Mouse (Mus musculus) MEL (cell line): ENCODE results near the gene Usp5. TPM values are rescaled to one million over a fixed set of nuclear protein-coding genes. Genes with fewer than 3 reads are reported as not detected.
A peak's percentile ranks its signal among the peaks of the same experiment; 100 is the strongest.

Experiments used
- DNase-seq: peaks from one replicate; pipeline ENCODE4 v3.0.0; 2011; ENCODE audit warnings: low read depth, low spot score
- H3K27ac ChIP-seq: 2 replicates; pipeline ENCODE4 v1.5.1; 2012; ENCODE audit warnings: low read depth, mild to moderate bottlenecking, control low read depth, low read length, moderate library complexity; ENCODE audit not compliant: control insufficient read depth
- H3K27me3 ChIP-seq, 2 experiments: fragments of 150-350 bp in 1 of 2; sonication (generic) in 1 of 2; 2 replicates each; pipeline ENCODE4 v1.6.1; 2012; ENCODE audit warnings: low read length in 2 of 2, mild to moderate bottlenecking in 2 of 2, improper control_type of control experiment in 1 of 2, moderate library complexity in 1 of 2; ENCODE audit not compliant: insufficient read depth in 2 of 2, control insufficient read depth in 1 of 2
- H3K36me3 ChIP-seq, 2 experiments: 2 replicates each; pipeline ENCODE4 v1.6.1; 2012 to 2014; ENCODE audit warnings: low read length in 2 of 2, improper control_type of control experiment in 1 of 2, inconsistent platforms in 1 of 2, mild to moderate bottlenecking in 1 of 2; ENCODE audit not compliant: insufficient read depth in 2 of 2, control insufficient read depth in 1 of 2
- H3K4me1 ChIP-seq, 2 experiments: fragments of 150-350 bp in 1 of 2; sonication (generic) in 1 of 2; 2 replicates each; pipeline ENCODE4 v1.6.1; 2012; ENCODE audit warnings: low read length in 2 of 2, improper control_type of control experiment in 1 of 2, mild to moderate bottlenecking in 1 of 2; ENCODE audit not compliant: insufficient read depth in 2 of 2, control insufficient read depth in 1 of 2
- H3K4me3 ChIP-seq, 2 experiments: fragments of 150-350 bp in 1 of 2; sonication (generic) in 1 of 2; 2 replicates each; pipeline ENCODE4 v1.5.1; 2012; ENCODE audit warnings: low read depth in 2 of 2, low read length in 2 of 2, mild to moderate bottlenecking in 2 of 2, moderate library complexity in 2 of 2, control low read depth in 1 of 2, improper control_type of control experiment in 1 of 2; ENCODE audit not compliant: control insufficient read depth in 1 of 2, insufficient read depth in 1 of 2
- H3K79me2 ChIP-seq: 2 replicates; pipeline ENCODE4 v1.6.1; 2012; ENCODE audit warnings: mild to moderate bottlenecking, low read length, moderate library complexity; ENCODE audit not compliant: control insufficient read depth, poor library complexity, insufficient read depth
- H3K9ac ChIP-seq: 2 replicates; pipeline ENCODE4 v1.6.1; 2012; ENCODE audit warnings: low read depth, mild to moderate bottlenecking, control low read depth, low read length, moderate library complexity; ENCODE audit not compliant: control insufficient read depth, poor library complexity, severe bottlenecking
- H3K9me3 ChIP-seq: fragments of 150-350 bp; sonication (generic); replicated peaks from 2 replicates; pipeline ENCODE4 v1.6.1; 2012; ENCODE audit warnings: mild to moderate bottlenecking, low read length, improper control_type of control experiment, moderate library complexity; ENCODE audit not compliant: insufficient read depth
- BHLHE40 ChIP-seq: IDR thresholded peaks from 2 replicates; pipeline ENCODE4 v1.6.1; 2012; ENCODE audit warnings: low read depth, mild to moderate bottlenecking, inconsistent platforms, low read length, improper control_type of control experiment, borderline replicate concordance
- CHD2 ChIP-seq: IDR thresholded peaks from 2 replicates; pipeline ENCODE4 v1.6.1; 2011; ENCODE audit warnings: low read length, improper control_type of control experiment
- E2F4 ChIP-seq: IDR thresholded peaks from 2 replicates; pipeline ENCODE4 v1.6.1; 2011; ENCODE audit warnings: low read depth, low read length, improper control_type of control experiment, borderline replicate concordance
- ELF1 ChIP-seq: IDR thresholded peaks from 2 replicates; pipeline ENCODE4 v1.6.1; 2014; ENCODE audit warnings: low read depth, mild to moderate bottlenecking, inconsistent platforms, low read length, improper control_type of control experiment, moderate library complexity
- EP300 ChIP-seq, 2 experiments: IDR thresholded peaks; 2 replicates each; pipeline ENCODE4 v1.6.1; 2011; ENCODE audit warnings: improper control_type of control experiment in 2 of 2, low read length in 2 of 2, low read depth in 1 of 2, mild to moderate bottlenecking in 1 of 2
- ETS1 ChIP-seq: IDR thresholded peaks from 2 replicates; pipeline ENCODE4 v1.6.1; 2012; ENCODE audit warnings: low read depth, mild to moderate bottlenecking, inconsistent platforms, low read length, improper control_type of control experiment, moderate library complexity
- GABPA ChIP-seq: IDR thresholded peaks from 2 replicates; pipeline ENCODE4 v1.6.1; 2012; ENCODE audit warnings: low read depth, mild to moderate bottlenecking, inconsistent platforms, low read length, improper control_type of control experiment, moderate library complexity
- HCFC1 ChIP-seq: IDR thresholded peaks from 2 replicates; pipeline ENCODE4 v1.6.1; 2012; ENCODE audit warnings: low read depth, mild to moderate bottlenecking, inconsistent platforms, low read length, improper control_type of control experiment, moderate library complexity
- MAZ ChIP-seq: IDR thresholded peaks from 2 replicates; pipeline ENCODE4 v1.6.1; 2012; ENCODE audit warnings: low read depth, mild to moderate bottlenecking, inconsistent platforms, low read length, improper control_type of control experiment
- NELFE ChIP-seq: IDR thresholded peaks from 2 replicates; pipeline ENCODE4 v1.6.1; 2011; ENCODE audit warnings: low read depth, low read length, improper control_type of control experiment
- NRF1 ChIP-seq: IDR thresholded peaks from 2 replicates; pipeline ENCODE4 v1.6.1; 2014; ENCODE audit warnings: low read depth, mild to moderate bottlenecking, inconsistent platforms, low read length, improper control_type of control experiment, moderate library complexity; ENCODE audit not compliant: poor library complexity, insufficient read depth, severe bottlenecking
- POLR2A ChIP-seq, 2 experiments: IDR thresholded peaks; 2 replicates each; pipeline ENCODE4 v1.6.1; 2011 to 2012; ENCODE audit warnings: low read length in 2 of 2, mild to moderate bottlenecking in 2 of 2, control low read depth in 1 of 2, improper control_type of control experiment in 1 of 2, low read depth in 1 of 2, moderate library complexity in 1 of 2; ENCODE audit not compliant: control insufficient read depth in 1 of 2, insufficient read depth in 1 of 2, poor library complexity in 1 of 2
- RCOR1 ChIP-seq: IDR thresholded peaks from 2 replicates; pipeline ENCODE4 v1.6.1; 2012; ENCODE audit warnings: low read depth, mild to moderate bottlenecking, inconsistent platforms, low read length, improper control_type of control experiment
- SIN3A ChIP-seq: IDR thresholded peaks from 2 replicates; pipeline ENCODE4 v1.6.1; 2012; ENCODE audit warnings: low read length, improper control_type of control experiment, inconsistent platforms
- TAL1 ChIP-seq: IDR thresholded peaks from 2 replicates; pipeline ENCODE4 v1.6.1; 2012; ENCODE audit warnings: mild to moderate bottlenecking, inconsistent platforms, low read length, moderate library complexity, mixed read lengths
- USF1 ChIP-seq: IDR thresholded peaks from 2 replicates; pipeline ENCODE4 v1.6.1; 2014; ENCODE audit warnings: low read depth, mild to moderate bottlenecking, inconsistent platforms, low read length, improper control_type of control experiment, moderate library complexity
- ZKSCAN1 ChIP-seq: IDR thresholded peaks from 2 replicates; pipeline ENCODE4 v1.6.1; 2012; ENCODE audit warnings: low read depth, mild to moderate bottlenecking, inconsistent platforms, low read length, improper control_type of control experiment, moderate library complexity
- ZMIZ1 ChIP-seq: IDR thresholded peaks from 2 replicates; pipeline ENCODE4 v1.6.1; 2012; ENCODE audit warnings: low read depth, mild to moderate bottlenecking, inconsistent platforms, low read length, improper control_type of control experiment, moderate library complexity
- ZNF384 ChIP-seq: IDR thresholded peaks from 2 replicates; pipeline ENCODE4 v1.6.1; 2012; ENCODE audit warnings: low read depth, mild to moderate bottlenecking, inconsistent platforms, low read length, improper control_type of control experiment
- polyA plus RNA-seq, 2 experiments: library from polyadenylated mRNA; stranded (reverse) in 1 of 2; unstranded in 1 of 2; fragments of >175 nt in 1 of 2; fragments of >200 nt in 1 of 2; gene quantifications; 2 replicates each; pipeline versions ENCODE4 v1.2.1 to v1.2.4; 2012; ENCODE audit warnings: low replicate concordance in 2 of 2, low read depth in 1 of 2; ENCODE audit not compliant: insufficient read length in 2 of 2, insufficient read depth in 1 of 2, missing spikeins in 1 of 2
- total RNA-seq: library from RNA; depleted of rRNA; stranded (reverse); fragments of 300-350 nt; gene quantifications from 2 replicates; pipeline ENCODE4 v1.2.3, GENCODE M21; 2012

Usp5 gene
- total and polyA plus RNA-seq, 3 experiments: 102 to 129 TPM; not detected in 1

GRCm38 (mm10) chr6:124770013-124770412, 59.3 kb downstream of the Usp5 start:
- no peak for TF ChIP-seq SIN3A
- no peak for TF ChIP-seq E2F4
- no peak for TF ChIP-seq CHD2
- TF ChIP-seq POLR2A (IDR thresholded peaks at IDR 0.05; ENCODE audit: control insufficient read depth in 1 of 2, insufficient read depth in 1 of 2, low read depth in 1 of 2, low read length in 2 of 2, poor library complexity in 1 of 2): no peak
- TF ChIP-seq NRF1: no peak
- no peak for TF ChIP-seq HCFC1
- no peak for TF ChIP-seq ZNF384
- no peak for TF ChIP-seq ETS1
- no peak for TF ChIP-seq GABPA
- no peak overlapping the region for H3K27ac ChIP-seq
- peaks cover 2 to 4% of the 10 kb centered on the region in 2 experiments; a peak in 3 of 4 replicates for H3K27me3 ChIP-seq
- DNase-seq: no peak
- no peaks in the 10 kb centered on the region; the same call in 1 of the 2 replicates for H3K79me2 ChIP-seq
- H3K36me3 ChIP-seq: peaks cover 0 to 6% of the 10 kb centered on the region in 2 experiments; a peak in 1 of 4 replicates
- H3K9ac ChIP-seq: peak overlapping the region; percentile 71
- peak overlapping the region; percentile 75 to 80; a peak in 3 of 4 replicates for H3K4me3 ChIP-seq
- peaks cover 0 to 15% of the 10 kb centered on the region in 2 experiments; a peak in 2 of 4 replicates for H3K4me1 ChIP-seq
- H3K9me3 ChIP-seq: no peaks in the 10 kb centered on the region

- H3K36me3 ChIP-seq: peaks cover 0 to 6% of the 10 kb centered on the region in 2 experiments; a peak in 1 of 4 replicates
- peak; percentile 87; the same call in 1 of the 2 replicates for TF ChIP-seq MAZ
- peak; percentile 39; the same call in 1 of the 2 replicates for TF ChIP-seq ZMIZ1
- no peak for TF ChIP-seq ETS1
- no peak for TF ChIP-seq TAL1
- TF ChIP-seq NELFE: 0 out of 2 replicates have a peak, but pooled peaks have one; percentile 28
- TF ChIP-seq RCOR1: no peak
- peak; percentile 20; the same call in 1 of the 2 replicates for TF ChIP-seq ELF1
- no peak for TF ChIP-seq ZKSCAN1
- peak; percentile 29; the same call in 1 of the 2 replicates for TF ChIP-seq SIN3A
- no peak for TF ChIP-seq BHLHE40
- TF ChIP-seq CHD2: peak; percentile 21; the same call in 1 of the 2 replicates
- 0 out of 4 replicates have a peak, but pooled peaks of 1 of the 2 experiments have one; percentile 5 for TF ChIP-seq EP300 (IDR thresholded peaks at IDR 0.05; ENCODE audit: low read depth in 1 of 2, low read length in 2 of 2)
- no peak for TF ChIP-seq GABPA
- TF ChIP-seq HCFC1: peak; percentile 50
- peak; percentile 86 for TF ChIP-seq USF1
- H3K27me3 ChIP-seq: peaks cover 1 to 2% of the 10 kb centered on the region in 2 experiments; a peak in 3 of 4 replicates
- DNase-seq: peak; percentile 79
- peak within 1 kb of the TSS; percentile 71 for H3K9ac ChIP-seq
- H3K79me2 ChIP-seq: no peaks in the 10 kb centered on the region; the same call in 1 of the 2 replicates
- no peaks in the 10 kb centered on the region for H3K9me3 ChIP-seq
- no peak within 1 kb of the TSS; the same call in 1 of the 2 replicates for H3K27ac ChIP-seq
- H3K4me1 ChIP-seq: peaks cover 0 to 15% of the 10 kb centered on the region in 2 experiments; a peak in 2 of 4 replicates
- H3K4me3 ChIP-seq: peak within 1 kb of the TSS; percentile 75 to 80
Observed at GRCm38 (mm10) chr6:124769101-124769765, 60.1 kb downstream of the Usp5 start, which contains the start of gene Eno2. Eno2 (minus strand) TSS chr6:124769673.
